Mouse (Mus musculus) lung, embryonic 16.5 days (tissue): ENCODE measurements around the gene Vwce. TPM values are rescaled to one million over a fixed set of nuclear protein-coding genes. Genes with fewer than 3 reads are reported as not detected.

Experiments
- ATAC-seq: fragments of 200-750 bp; cut with Nextera tagmentation; 2 replicates; pipeline ENCODE4 v1.8.0; 2017; ENCODE audit warnings: low read depth, mild to moderate bottlenecking, moderate library complexity
- H3K27ac ChIP-seq: fragments of 300-500 bp; sonication (generic); 2 replicates; pipeline ENCODE4 v1.5.1; 2014; ENCODE audit warnings: mild to moderate bottlenecking, control low read depth, low read length
- H3K27me3 ChIP-seq: fragments of 300-500 bp; sonication (generic); 2 replicates; pipeline ENCODE4 v1.6.1; 2014; ENCODE audit warnings: low read depth, low read length, mixed read lengths; ENCODE audit not compliant: control insufficient read depth, insufficient read depth
- H3K36me3 ChIP-seq: fragments of 300-500 bp; sonication (generic); 2 replicates; pipeline ENCODE4 v1.6.1; 2014; ENCODE audit warnings: low read length; ENCODE audit not compliant: control insufficient read depth, insufficient read depth
- H3K4me1 ChIP-seq: fragments of 300-500 bp; sonication (generic); replicated peaks from 2 replicates; pipeline ENCODE4 v1.6.1; 2014; ENCODE audit warnings: low read length, mixed read lengths; ENCODE audit not compliant: control insufficient read depth, insufficient read depth
- H3K4me2 ChIP-seq: fragments of 300-500 bp; sonication (generic); 2 replicates; pipeline ENCODE4 v1.6.1; 2014; ENCODE audit warnings: low read depth, low read length, control low read depth
- H3K4me3 ChIP-seq: fragments of 300-500 bp; sonication (generic); 2 replicates; pipeline ENCODE4 v1.5.1; 2014; ENCODE audit warnings: mild to moderate bottlenecking, low read length, control low read depth
- H3K9ac ChIP-seq: fragments of 300-500 bp; sonication (generic); 2 replicates; pipeline ENCODE4 v1.6.1; 2014; ENCODE audit warnings: low read length, control low read depth
- H3K9me3 ChIP-seq: fragments of 300-500 bp; sonication (generic); 2 replicates; pipeline ENCODE4 v1.6.1; 2016; ENCODE audit warnings: low read length; ENCODE audit not compliant: control insufficient read depth
- WGBS: fragments of 180-500 bp; shearing (Covaris S2); extraction: QIAGEN DNeasy Blood & Tissue Kit; methylation state at CpG from one replicate; pipeline ENCODE4 v1.1.7; 2014; 5-methylcytosine and 5-hydroxymethylcytosine counted together
- polyA plus RNA-seq: library from polyadenylated mRNA; unstranded; fragments of >200 nt; fragmentation: Nextera tagmentation; extraction: Ambion mirVana; gene quantifications from 2 replicates; pipeline ENCODE4 v1.2.1, GENCODE M21; 2015

The Vwce gene
- polyA plus RNA-seq, 1 experiment from 2014 or later: 0.88 TPM

- H3K4me3 ChIP-seq: no peak overlapping the region
- H3K9me3 ChIP-seq: no peaks in the 10 kb centered on the region
- H3K27me3 ChIP-seq: no peaks in the 10 kb centered on the region
- 53% methylated on average over 1 of the region's 1 CpGs for WGBS
- no peak overlapping the region for H3K27ac ChIP-seq
- H3K4me1 ChIP-seq: peaks cover 4% of the 10 kb centered on the region; the same call in 1 of the 2 replicates
- no peak overlapping the region for H3K9ac ChIP-seq
- H3K36me3 ChIP-seq: no peaks in the 10 kb centered on the region
- H3K4me2 ChIP-seq: no peak overlapping the region
- ATAC-seq: peak; percentile 38; the same call in 1 of the 2 replicates
Observed at GRCm38 (mm10) chr19:10678772-10679067, 44.7 kb downstream of the Vwce start.

DNA sequence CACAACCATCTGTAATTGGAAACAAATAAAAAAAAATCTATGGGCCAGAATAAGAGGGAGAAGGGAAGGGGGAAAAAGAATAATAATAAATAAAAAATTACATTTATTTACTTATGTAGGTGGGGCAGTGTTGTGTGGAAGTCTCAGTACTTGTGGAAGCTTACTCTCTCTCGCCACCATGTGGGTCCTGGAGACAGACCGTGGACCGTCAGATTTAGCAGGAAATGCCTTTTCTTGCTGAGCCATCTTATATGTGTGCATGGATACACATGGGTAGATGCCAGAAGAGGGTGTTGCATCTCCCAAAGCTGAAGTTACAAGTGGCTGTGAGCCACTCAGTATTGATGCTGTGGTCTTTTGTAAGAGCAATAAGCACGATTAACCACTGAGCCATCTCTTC lies 47.6 kb downstream of the Vwce start:
- no peak overlapping the region for H3K27ac ChIP-seq
- H3K27me3 ChIP-seq: no peaks in the 10 kb centered on the region
- H3K4me2 ChIP-seq: no peak overlapping the region
- ATAC-seq: no peak
- H3K4me3 ChIP-seq: no peak overlapping the region
- H3K36me3 ChIP-seq: no peaks in the 10 kb centered on the region
- H3K9ac ChIP-seq: no peak overlapping the region
- WGBS: 47% methylated on average over 4 of the region's 4 CpGs
- H3K4me1 ChIP-seq: peaks cover 4% of the 10 kb centered on the region; the same call in 1 of the 2 replicates
- no peaks in the 10 kb centered on the region for H3K9me3 ChIP-seq

GRCm38 (mm10) chr19:10685081-10685480 lies 51.1 kb downstream of the Vwce start:
- no peak overlapping the region for H3K27ac ChIP-seq
- no peaks in the 10 kb centered on the region for H3K36me3 ChIP-seq
- no peak overlapping the region for H3K9ac ChIP-seq
- no peaks in the 10 kb centered on the region for H3K9me3 ChIP-seq
- H3K27me3 ChIP-seq: no peaks in the 10 kb centered on the region
- peaks cover 12% of the 10 kb centered on the region for H3K4me1 ChIP-seq
- no peak for ATAC-seq
- 88% methylated on average over 9 of the region's 9 CpGs for WGBS
- no peak overlapping the region for H3K4me3 ChIP-seq
- H3K4me2 ChIP-seq: no peak overlapping the region

GRCm38 (mm10) chr19:10685727-10686126 lies 51.7 kb downstream of the Vwce start:
- ATAC-seq: no peak
- WGBS: 59% methylated on average over 2 of the region's 2 CpGs

DNA sequence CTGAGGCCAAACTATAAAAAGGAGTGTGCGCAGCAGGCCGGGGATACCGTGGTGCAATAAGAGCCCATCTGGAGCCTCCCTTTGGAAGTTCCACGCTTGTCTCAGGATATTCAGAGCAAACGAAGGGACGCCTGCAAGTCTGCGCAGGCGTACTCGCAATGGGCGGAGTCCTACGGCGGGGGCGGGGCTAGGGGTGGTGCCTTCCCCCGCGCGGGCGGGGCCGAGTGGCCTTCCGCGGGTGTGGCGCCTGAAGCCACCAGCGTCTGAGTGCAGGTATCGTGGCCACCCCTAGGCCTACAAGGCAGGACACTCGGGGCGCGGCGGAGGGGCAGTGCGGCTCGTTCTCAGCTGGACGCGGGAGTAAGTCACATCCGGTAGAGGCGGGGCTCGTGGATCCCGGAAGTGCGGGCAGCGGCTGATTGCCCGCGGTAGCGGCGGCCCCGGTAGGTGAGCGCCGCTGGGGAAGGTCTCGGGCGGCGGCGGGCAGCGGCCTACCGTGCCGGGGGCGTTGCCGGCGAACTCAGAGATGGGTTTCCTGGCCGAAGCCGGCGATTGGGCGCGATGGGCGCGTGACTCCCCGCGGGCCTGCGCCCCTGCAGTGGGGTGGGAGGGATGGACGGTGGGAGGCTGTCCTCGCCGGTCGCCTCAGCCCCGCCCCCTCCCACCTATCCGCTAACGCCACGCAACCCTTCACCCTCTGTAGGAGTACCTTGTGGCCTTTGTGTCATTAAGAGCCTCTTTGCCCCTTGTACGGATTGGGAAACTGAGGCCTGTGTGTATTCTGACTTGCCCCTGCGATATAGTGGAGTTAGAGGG lies 54.7 kb downstream of the Vwce start, which contains the start of gene Vps37c:
Gene Vps37c, plus strand, starts transcription at position 199 of the 816 bp plus-strand sequence.
- Histone ChIP-seq H3K4me2 (peak within 1 kb of the TSS; percentile 69), H3K4me1 (peaks cover 19% of the 10 kb centered on the region), H3K9ac (peak within 1 kb of the TSS; percentile 88), H3K4me3 (peak within 1 kb of the TSS; percentile 81), H3K36me3 (no peaks in the 10 kb centered on the region), H3K27ac (peak within 1 kb of the TSS; percentile 97), H3K27me3 (no peaks in the 10 kb centered on the region), H3K9me3 (no peaks in the 10 kb centered on the region)
- ATAC-seq: peak; percentile 93
- under 1% methylated on average over 69 of the region's 74 CpGs for WGBS

More at GRCm38 (mm10) chr19:10685727-10686126, 51.7 kb downstream of the Vwce start:
- H3K4me2 ChIP-seq: no peak overlapping the region
- no peaks in the 10 kb centered on the region for H3K9me3 ChIP-seq
- H3K9ac ChIP-seq: no peak overlapping the region
- no peak overlapping the region for H3K4me3 ChIP-seq
- peaks cover 17% of the 10 kb centered on the region for H3K4me1 ChIP-seq
- H3K27ac ChIP-seq: no peak overlapping the region
- H3K27me3 ChIP-seq: no peaks in the 10 kb centered on the region
- H3K36me3 ChIP-seq: no peaks in the 10 kb centered on the region

- 27% methylated on average over 5 of the region's 5 CpGs for WGBS
- peak overlapping the region; percentile 81 for H3K4me3 ChIP-seq
- H3K27me3 ChIP-seq: no peaks in the 10 kb centered on the region
- H3K4me1 ChIP-seq: peaks cover 21% of the 10 kb centered on the region
- H3K4me2 ChIP-seq: peak overlapping the region; percentile 63
- H3K9ac ChIP-seq: peak overlapping the region; percentile 88
- no peaks in the 10 kb centered on the region for H3K36me3 ChIP-seq
- peak overlapping the region; percentile 97 for H3K27ac ChIP-seq
- H3K9me3 ChIP-seq: no peaks in the 10 kb centered on the region
- no peak for ATAC-seq
Observed at GRCm38 (mm10) chr19:10689470-10690166, 55.6 kb downstream of the Vwce start.

- peak overlapping the region; percentile 63 for H3K4me2 ChIP-seq
- H3K9me3 ChIP-seq: no peaks in the 10 kb centered on the region
- H3K9ac ChIP-seq: peak overlapping the region; percentile 88; the same call in 1 of the 2 replicates
- no peaks in the 10 kb centered on the region for H3K36me3 ChIP-seq
- H3K27ac ChIP-seq: peak overlapping the region; percentile 97; the same call in 1 of the 2 replicates
- 37% methylated on average over 3 of the region's 3 CpGs for WGBS
- peak overlapping the region; percentile 81 for H3K4me3 ChIP-seq
- H3K27me3 ChIP-seq: no peaks in the 10 kb centered on the region
- ATAC-seq: no peak
- peaks cover 23% of the 10 kb centered on the region for H3K4me1 ChIP-seq
Observed at GRCm38 (mm10) chr19:10690336-10690735, 56.3 kb downstream of the Vwce start.

- H3K9me3 ChIP-seq: no peaks in the 10 kb centered on the region
- no peak for ATAC-seq
- H3K4me3 ChIP-seq: no peak overlapping the region
- peaks cover 29% of the 10 kb centered on the region for H3K4me1 ChIP-seq
- H3K4me2 ChIP-seq: no peak overlapping the region
- no peak overlapping the region for H3K27ac ChIP-seq
- WGBS: 90% methylated on average over 4 of the region's 4 CpGs
- no peaks in the 10 kb centered on the region for H3K27me3 ChIP-seq
- H3K9ac ChIP-seq: no peak overlapping the region
- no peaks in the 10 kb centered on the region for H3K36me3 ChIP-seq
Observed at GRCm38 (mm10) chr19:10691121-10691520, 57.1 kb downstream of the Vwce start.

DNA sequence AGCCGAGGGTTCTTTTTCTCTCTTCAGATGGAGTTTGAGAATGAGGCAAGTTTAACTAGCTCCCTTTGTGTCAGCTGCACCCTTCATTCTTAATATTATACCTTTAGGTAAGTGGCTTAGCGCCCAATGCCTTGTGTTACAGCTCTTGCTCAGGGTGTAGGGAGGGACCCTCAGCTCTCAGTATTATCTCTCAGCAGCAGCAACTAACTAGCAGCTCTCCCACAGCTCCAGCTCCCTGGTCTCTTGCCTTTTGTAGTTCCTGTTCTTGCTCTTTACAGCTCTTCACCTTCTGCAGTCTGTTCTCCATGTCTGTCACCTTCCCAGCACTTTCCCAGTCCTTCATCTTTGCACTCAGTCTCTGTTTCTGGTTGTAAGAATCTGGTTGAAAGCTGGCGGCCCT lies 57.6 kb downstream of the Vwce start:
- WGBS: 68% methylated on average over 3 of the region's 3 CpGs
- Histone ChIP-seq H3K27me3 (no peaks in the 10 kb centered on the region), H3K4me2 (no peak overlapping the region), H3K4me1 (peaks cover 31% of the 10 kb centered on the region), H3K9me3 (no peaks in the 10 kb centered on the region), H3K4me3 (no peak overlapping the region), H3K27ac (no peak overlapping the region), H3K36me3 (no peaks in the 10 kb centered on the region), H3K9ac (no peak overlapping the region)
- no peak for ATAC-seq
